Mouse (Mus musculus): ENCODE measurements around the gene Mfap1a.

DNA sequence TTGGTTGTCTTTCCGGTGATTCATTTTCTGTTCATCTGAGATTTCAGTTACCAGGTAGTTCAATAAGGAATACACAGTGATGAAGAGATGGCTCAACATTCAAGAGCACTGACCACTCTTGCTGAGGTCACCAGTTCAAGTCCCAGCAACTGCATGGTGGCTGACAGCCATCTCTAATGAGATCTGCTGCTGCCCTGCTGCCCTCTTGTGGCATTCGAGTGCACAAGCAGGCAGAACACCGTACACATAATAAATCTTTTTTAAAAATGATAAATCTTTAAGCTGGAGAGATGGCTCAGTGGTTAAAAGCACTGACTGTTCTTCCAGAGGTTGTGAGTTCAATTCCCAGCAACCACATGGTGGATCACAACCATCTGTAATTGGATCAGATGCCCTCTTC is 26.0 kb downstream of the Mfap1a start:
- TF ChIP-seq POLR2A (IDR thresholded peaks at IDR 0.05; ENCODE audit: borderline replicate concordance, extremely low read depth, insufficient read depth, insufficient read length, poor library complexity, severe bottlenecking) (no peak), CTCF (IDR thresholded peaks at IDR 0.05; ENCODE audit: borderline replicate concordance, extremely low read depth, insufficient read depth, insufficient read length) (peak; percentile 48; the same call in 1 of the 2 replicates)

Data from brain, embryonic 14.5 days (tissue).